Mouse (Mus musculus) E14TG2a.4 (cell line): ENCODE measurements around the gene Slc9a9.

Source experiments
- CTCF ChIP-seq: conservative IDR thresholded peaks from 2 replicates; pipeline ENCODE4 v1.5.1; 2014; ENCODE audit warnings: low read length
- POU5F1 ChIP-seq: IDR thresholded peaks from 2 replicates; pipeline ENCODE4 v1.6.1; 2014; ENCODE audit warnings: low read length, borderline replicate concordance

DNA sequence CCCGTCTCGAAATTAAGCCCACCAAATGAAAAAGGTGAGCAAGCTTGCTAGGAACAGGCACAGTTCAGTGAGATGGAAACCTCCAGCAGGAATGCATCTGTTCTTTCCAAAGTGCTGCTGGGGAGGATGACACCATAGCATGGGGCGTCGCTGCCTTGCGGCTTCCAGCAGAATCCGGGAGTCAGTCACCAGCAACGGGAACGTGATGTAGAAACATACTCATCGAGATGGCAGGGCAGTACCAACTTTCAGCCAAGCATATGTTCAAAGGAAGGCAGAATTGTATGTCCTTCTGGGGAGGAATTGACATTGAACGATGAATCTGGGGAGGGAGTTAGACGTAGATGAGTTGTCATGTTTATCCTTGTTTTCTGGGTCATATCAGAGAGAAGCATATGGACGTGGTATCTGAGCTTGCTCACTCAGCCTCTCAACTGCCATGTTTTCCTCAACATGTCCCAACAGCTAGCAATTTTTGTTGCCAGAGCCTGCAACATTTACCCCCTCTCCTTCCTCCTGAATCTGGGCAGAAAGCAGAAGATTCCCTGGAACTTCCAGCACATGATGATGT is 350.5 kb downstream of the Slc9a9 start:
- TF ChIP-seq CTCF (no peak), POU5F1 (no peak)
